Mouse (Mus musculus) v-Abl transformed pro-B cells (cell line): ENCODE results near the gene Tm9sf4.

Experiments
- in situ Hi-C, 2 experiments: fragments of 400-800 bp; cut with MboI; formaldehyde crosslinking; loops; one replicate each; pipeline ENCODE4 v1.15.1; 2025; ENCODE audit not compliant: unreplicated experiment in 2 of 2

Tm9sf4 gene

DNA sequence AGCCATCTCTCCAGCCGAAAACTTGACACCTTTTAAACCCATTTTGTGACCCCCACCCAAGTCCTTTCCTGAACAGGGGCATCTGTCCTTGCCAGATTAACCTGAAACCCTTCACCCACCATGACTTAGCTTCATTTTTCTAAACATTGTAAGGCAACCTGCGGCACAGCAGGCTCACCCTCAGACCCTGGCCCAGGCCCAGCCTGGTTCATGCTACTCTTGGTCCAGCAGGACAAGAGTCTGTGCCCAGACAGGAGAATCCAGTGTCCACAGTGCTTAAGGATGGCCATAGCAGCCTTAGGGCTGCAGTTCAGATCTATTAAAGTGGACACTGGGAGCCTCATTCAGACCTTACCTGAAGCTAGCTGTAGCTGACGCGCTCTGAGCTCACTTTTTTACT, 52.2 kb downstream of the Tm9sf4 start:
- in situ Hi-C loops: no loop called here

DNA sequence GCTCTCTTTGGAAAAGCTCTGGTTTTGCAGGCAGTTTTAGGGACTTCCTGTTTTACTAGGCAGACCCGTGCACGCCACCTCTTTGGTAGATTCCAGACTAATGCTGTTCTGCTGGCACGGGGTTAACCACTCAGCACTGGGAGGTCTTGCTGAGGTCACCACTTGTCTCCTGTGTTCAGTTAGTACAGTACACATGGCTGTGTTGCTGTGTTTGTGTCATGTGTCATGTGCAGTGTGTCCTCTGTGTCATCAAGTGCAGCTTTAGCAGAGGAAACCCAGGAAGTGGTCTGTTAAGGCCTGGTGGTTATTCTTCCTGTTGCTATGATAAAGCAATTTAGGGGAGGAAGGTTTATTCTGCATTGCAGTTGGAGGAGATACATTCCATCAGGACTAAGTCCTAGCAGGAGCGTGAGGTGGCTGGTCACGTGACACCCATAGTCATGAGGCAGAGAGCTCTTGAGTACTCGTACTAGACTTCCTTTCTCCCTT, 53.7 kb downstream of the Tm9sf4 start:
- in situ Hi-C loops: no loop called here

DNA sequence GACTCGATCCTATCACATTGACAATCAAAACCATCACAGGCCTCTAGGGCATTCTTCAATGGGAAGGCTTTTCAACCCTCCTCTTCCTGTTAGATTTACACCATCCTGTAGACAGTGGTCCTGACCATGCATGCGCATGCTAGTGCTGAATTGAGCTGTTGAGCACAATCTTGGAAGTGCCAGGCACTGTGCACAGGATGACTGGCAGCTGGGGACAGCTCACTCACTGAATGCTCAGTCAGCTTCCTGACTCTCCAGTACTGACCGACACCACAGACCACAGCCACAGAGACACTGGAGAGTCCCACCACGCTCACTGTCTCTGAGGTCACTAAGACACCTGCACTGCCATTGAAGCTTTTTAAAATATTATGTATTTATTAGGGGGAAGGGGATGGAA, 54.3 kb downstream of the Tm9sf4 start:
- in situ Hi-C loops: no loop called here

DNA sequence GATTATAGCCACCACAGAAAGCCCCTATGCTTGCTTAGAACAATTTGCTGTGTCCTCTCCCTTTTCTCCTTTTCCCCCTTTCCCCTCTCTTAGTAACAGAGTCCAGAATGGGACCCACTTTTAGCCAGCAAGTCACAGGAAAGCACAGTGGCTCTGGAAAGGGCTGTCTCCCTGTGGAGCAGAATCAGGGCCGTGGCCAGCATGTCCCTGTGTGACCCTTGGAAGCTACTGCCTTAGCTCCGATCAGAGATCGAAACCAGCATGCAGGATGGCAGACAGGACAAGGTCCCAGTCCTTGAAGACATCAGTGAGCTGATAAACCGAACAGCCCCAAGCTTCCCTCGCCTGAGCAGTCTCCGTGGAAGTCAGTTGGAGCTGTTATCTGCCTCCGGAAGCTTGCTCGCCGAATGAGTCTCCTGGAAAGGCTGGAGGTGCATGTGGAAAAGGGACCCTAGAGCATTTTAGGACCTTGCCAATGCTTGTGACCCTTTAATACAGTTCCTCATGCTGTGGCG, 56.8 kb downstream of the Tm9sf4 start:
- in situ Hi-C loops: no loop called here

DNA sequence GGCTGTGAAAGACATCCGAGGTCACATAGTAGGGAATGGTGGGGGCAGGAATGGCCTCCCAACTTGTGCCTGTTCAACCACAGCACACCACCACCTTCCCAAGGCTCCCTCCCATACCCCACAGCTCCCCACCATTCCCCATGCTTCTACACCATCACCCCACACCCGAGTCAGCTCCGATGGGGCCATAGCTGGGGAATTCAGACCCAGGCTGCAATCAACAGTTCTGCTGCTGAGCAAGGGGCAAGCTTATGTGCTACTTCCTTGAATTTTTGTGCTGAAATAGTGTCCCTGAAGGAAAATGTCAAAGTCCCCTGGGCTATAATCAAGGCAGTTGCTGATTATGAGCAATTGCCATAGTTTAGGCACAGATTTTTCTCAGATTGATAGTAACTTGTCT, 57.4 kb downstream of the Tm9sf4 start:
- in situ Hi-C loops: no loop called here

DNA sequence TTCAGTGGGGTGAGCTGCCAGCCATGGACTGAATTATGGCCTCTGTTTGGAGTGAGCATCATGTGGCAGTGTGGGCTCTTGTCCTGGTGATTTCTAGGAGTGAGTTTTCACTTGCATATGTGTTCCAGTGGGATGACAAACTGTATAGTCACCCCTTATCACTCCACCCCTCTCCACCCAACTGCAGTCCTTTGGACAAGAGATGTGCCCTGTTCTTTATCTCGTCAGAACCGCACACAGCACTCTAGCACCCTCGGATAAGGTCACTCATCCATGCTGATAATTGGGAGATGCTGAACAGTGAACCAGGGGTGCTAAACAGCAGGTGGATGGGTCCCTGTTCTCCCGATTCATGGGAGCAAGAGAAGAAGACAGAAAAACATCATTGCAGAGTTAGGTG, 60.5 kb downstream of the Tm9sf4 start:
- in situ Hi-C loops: no loop called here

DNA sequence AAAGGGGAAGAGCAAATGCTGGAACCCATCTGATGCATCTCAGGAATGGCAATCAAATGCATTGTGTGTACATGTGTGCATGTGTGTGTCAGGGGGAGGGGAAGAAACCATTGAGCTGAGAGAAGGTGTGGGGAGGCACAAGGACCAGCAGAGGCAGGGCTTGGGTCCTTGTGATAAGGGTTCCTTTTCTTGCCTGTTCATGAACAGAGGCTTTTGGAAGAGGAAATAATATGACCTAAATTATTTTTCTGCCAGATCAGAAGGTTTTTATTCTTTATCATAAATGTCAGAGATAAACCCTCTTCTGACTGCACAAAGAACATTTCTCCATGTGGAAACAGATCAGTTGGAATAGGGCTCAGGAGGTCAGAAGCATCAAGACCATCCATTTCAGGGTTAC, 61.0 kb downstream of the Tm9sf4 start:
- in situ Hi-C loops: no loop called here

DNA sequence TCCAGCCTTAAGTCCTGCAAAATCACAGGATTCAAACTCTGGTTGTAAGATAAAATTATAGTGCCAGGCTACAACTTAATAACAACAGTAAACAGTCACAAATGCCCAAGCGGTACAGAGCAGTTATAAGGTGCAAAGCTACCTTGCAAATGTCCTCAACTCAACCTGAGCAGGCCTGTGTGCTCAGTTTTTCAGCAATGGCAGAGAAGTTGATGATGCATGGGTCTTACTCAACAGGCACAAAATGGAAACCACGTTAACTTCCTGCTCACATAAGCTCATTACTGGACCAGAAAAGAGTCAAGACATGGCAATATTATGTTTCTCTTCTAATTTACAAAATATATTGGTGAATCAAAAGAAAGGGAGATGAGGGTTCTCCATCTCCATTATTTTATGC, 61.5 kb downstream of the Tm9sf4 start:
- in situ Hi-C loops: no loop called here

DNA sequence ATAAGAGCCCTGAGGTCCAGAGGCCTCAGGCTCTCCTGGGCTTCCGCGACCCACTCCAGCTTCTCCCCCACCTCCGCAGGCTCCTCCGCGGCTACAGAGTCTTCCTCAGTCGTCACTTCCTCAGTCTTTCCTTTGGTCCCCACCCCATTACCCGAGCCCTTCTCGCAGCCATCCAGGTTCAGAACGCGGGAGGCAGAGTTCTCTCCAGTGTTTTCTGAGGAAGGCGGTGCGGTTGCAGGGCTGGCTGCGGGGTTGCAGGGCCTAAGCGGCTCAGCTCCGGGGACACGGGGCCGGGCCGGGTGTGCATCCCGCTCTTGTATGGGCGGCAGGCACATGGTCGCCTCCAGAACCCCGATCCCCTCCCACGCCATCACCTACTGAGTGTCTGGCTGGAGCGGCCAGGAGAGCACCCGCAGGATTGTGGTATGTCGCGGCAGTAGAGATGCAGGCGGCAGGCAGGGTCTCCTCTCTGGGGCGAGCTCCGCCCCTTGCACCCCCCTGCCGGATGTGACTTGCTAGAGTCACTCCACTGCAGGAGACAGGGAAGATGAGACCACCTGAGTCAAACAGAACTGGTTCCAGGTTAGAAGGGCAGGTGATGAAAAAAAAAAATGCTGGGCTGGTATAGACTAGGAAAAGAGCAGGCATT, 64.0 kb downstream of the Tm9sf4 start, which contains the start of gene Tspyl3:
Tspyl3 (minus strand) TSS at position 496 of the 649 bp plus-strand sequence.
- in situ Hi-C loops: no loop called here

DNA sequence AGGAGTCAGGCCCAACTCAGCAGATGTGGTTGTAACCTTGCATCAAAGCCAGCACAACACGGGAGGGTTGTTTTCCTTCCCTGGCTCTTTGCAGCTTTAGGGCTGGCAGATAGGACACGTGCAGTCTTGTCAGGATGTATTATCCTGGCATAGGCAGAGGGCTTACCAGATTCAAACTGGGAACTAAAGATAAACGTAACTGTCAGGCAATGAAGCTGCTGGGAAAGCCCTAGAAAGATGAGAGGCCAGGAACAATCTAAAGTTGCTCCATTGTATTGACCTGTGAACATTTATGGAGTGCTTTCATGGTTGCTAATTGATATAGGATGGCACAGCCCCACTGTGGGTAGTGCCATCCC, 64.5 kb downstream of the Tm9sf4 start:
- in situ Hi-C loops: no loop called here

DNA sequence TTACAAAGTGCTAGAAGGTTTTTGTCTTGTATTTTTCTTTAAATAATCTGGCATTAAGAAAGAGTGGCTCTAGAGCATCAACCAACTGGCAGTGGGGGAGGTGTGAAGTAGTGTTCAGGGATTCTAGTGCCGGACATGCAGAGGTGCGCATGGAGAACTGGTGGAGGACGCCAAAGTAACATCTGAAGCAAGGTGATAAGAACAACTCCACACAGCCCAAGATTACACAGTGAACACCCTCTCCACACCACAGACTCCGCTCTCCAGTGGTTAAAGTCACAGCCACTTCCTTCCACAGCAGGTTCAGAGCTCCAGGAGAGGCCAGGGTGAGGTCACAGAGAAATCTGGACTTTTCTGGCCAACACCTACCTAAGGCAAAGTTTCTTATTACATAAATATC, 66.9 kb downstream of the Tm9sf4 start:
- in situ Hi-C loops: no loop called here

DNA sequence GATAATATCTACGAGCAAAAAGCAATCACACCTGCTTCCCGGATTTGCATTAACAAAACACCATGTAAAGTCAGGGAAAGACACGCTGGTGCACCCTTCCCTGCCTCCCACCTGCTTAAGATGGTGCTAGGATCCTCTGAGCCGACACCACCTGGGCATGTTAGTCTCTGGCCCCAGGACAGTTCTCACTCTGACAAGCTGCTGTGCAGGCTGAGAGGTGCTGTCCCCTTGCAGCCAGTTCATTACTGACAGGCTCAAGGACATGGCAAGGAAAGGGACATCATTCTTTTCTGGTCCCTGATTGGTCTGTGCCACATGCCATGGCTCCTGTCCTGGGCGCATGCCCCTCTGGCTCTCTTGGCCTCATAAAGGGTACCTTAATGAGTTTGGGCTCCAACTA, 67.4 kb downstream of the Tm9sf4 start:
- in situ Hi-C loops: no loop called here

DNA sequence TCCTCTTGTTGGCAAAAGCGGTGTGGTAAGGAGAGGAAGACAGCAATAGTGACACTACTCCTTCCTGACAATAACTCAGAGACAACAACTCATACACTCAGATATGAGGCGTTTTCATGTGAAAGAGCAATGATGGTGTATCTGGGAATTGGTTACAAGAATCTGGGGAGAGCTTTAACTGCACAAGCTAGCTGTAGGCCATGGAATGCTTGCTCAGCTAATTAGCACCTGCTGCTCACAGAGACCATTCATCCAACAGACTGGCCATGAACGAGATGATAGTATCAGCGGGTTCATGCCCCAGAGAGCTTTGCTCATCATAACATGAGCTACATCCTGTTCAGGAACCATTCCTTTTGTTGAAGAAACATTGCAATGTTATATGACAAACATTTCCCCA, 76.1 kb downstream of the Tm9sf4 start:
- in situ Hi-C loops: no loop called here

DNA sequence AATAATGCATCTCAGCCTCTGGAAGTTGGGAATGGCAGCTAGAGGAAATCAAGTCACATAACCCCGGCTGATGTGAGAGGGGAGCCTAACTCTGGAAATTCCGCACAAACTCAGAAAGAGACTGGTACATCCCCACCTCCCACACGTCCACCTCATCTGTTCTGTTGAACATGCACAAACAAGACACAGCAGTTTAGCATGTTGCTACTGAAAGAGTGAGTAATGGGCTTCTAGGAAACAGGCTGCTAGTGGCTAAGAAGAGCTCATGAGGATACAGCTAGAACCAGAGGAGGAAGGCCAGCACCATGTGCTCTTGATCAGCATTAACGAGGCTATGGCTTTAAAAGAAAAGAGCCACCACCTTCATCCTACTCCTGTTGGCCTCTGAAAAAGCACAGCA, 76.8 kb downstream of the Tm9sf4 start:
- in situ Hi-C loops: no loop called here

DNA sequence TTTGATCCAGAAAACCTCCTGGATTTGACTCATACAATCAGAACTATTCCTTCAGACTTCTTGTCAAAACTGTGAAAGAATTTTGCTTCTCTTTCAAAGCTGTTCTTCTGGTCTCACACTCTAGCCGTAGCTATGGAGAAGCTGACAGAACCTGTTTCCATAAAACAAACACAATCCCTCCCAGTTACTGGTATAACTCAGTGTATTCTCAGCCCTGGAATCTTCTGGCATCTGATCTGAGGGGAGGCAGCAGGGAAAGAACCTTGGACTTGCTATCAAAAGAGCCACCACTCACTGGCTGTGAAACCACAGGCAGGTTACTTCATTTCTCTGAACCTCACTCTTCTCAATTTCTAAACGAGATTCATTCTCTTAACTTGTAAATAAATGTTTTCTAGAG, 77.3 kb downstream of the Tm9sf4 start:
- in situ Hi-C loops: no loop called here

DNA sequence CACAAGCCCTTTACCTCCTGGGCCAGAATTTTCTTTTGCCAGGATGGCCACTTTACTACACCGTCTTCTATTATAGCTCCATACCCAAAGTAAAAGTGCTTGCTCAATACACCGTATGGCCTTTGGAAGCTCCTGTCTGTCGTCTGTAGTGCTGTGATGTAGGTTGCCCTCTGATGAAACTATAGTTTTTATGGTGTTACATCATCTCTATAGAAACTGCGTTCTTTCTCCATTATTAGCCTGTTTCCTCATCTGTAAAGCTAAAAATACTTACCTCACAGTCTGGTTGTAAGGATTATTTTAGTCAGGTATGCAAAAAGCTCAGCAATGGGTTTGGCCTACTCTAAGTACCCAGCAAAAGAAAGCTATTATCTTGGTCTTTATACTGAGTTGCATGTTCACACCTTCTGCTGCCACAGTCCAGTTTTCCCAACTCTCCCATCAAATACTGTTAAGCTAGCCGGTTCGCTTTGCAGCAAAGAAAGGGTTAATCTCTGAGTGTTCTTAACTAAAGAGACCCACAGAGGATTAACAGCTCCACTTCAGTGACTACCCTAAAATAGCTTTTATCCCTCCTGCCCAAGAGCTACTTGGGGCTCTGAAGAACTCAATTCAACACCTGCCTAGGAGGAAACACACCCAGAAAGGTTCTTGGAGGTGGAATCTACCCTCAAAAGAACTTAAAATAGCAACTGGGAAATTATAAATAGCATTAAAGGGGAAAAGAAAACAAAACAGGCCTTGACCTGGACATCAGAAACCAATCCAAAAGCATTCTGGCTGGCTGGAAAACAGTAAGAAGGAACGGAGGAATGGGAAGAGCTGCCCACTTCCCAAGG, 78.1 kb downstream of the Tm9sf4 start:
- in situ Hi-C loops: no loop called here

DNA sequence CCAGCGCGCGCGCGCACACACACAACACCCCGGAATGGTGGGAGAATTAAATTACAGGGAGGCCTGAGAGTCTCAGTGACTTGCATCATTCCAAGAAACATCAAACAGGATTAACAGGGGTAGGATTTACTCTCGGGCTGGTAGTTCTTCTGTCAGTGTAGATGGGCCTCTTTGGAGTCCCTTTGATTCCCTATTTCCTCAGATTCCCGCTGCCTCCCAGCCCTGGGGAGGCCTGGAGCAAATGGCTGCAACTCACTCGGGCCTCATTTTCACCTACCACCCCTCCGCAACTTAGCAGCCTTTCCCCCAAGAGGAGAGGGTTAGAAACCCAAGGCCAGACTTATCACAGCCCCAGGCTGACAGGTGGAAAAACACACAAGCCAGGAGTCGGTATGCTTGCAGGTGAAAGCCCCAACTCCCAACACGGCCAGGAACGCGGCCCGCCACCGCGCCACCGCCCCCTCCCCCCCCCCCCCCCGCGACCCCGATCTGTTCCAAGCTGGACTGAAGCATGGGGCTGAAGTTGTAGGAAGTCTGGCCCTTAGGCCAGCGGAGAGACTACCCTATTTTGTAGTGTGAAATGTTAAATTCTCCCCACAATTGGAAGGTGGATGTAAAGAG, 78.9 kb downstream of the Tm9sf4 start:
- in situ Hi-C loops: loop anchor here (5.0 to 10.0 kb wide), 3 partner anchors 55 to 105 kb away; partner anchors contain the start of genes Asxl1 (in 2 of the 2) and Kif3b (in 1 of the 2)

DNA sequence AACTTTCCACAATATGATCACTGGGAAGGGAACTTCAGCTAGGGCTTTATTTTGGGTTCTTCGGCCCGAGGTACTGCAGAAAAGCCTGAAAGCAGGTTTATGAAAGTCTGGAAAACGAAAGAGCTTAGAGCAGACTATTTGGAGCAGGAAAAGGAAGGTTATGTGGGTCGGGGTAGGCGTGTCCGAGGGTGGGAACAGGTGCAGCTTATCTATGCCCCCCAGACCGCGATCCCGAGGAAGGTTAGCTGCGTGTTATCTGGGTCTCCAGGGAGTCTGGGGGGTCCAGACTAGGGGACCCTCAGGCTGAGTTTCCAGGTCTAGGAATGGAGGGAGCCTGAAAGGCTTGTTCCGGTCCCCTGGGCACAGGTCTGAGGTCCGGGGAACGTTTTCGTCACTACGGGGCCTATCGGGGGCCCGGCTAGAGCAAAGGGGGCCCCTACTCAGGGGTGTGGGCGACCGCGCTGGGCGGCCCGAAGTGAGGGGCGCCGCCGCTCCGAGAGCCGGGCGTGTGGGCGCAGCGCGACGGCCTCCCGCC, 79.7 kb downstream of the Tm9sf4 start:
- in situ Hi-C loops: loop anchor here (5.0 to 10.0 kb wide), 3 partner anchors 54 to 104 kb away; partner anchors contain the start of genes Asxl1 (in 2 of the 2) and Kif3b (in 1 of the 2)

DNA sequence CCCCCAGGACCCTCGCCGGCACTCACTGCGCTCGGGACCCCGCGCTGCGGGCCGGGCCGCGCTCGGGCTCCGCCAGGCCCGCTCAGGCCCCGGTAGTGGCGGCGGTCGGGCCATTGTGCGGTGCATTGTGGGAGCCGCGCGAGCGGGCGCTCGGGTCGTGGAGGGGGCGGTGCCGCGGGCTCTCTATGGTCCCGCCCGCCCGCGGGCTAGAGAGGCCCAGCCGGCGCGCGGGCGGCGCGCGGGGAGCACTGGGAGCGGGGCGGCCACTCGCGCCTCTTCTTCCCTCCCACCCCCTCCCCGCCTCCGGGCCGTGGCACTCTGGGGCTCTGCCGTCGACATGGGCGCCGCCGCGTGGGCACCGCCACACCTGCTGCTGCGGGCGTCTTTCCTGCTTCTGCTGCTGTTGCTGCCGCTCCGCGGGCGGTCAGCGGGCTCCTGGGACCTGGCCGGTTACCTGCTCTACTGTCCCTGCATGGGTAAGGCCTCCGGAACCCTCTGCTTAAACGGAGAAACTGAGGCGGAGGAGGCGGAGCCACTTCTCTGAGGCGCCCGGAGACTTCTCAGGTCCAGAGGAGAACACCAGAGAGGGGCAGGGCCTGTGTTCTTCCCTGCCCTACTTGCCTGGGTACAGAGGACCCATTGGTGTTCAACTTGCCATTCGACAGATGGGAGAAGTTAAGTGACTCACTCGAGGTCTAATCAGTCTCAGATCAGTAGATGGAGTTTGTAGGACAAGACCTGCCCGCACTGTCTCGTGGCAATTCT, 80.3 kb downstream of the Tm9sf4 start, which contains the start of the genes Plagl2 and Pofut1:
Plagl2 (minus strand) TSS at position 177 of the 765 bp plus-strand sequence.
Pofut1 (plus strand) TSS at position 284 of the 765 bp plus-strand sequence.
- in situ Hi-C loops: loop anchor here (5.0 to 10.0 kb wide), 3 partner anchors 53 to 103 kb away; partner anchors contain the start of genes Asxl1 (in 2 of the 2) and Kif3b (in 1 of the 2)

DNA sequence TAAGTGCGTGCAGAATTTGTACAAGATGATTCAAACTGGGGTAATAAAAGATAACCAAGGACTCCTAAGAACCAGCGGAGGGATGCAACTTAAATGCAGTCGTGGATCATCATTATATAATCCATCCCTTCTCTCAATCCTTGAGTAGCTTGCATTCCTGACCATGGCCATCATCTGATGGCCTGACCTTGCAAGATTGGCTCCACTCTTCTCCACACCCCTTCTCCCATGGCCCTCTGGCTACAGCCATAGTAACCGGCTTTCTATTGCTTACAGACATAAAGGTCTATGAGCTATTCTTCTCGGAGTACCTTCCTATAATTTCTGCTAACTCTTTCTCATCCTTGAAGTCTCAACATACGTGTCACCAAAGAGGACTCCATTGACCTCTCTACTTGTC, 81.1 kb downstream of the Tm9sf4 start:
- in situ Hi-C loops: loop anchor here (5.0 to 10.0 kb wide), 3 partner anchors 53 to 103 kb away; partner anchors contain the start of genes Asxl1 (in 2 of the 2) and Kif3b (in 1 of the 2)
